Mouse (Mus musculus): Measurements from ENCODE around the gene Cmc2.

Gene Cmc2

GRCm38 (mm10) chr8:116842678-116843077 lies 78.6 kb downstream of the Cmc2 start:
- no peak for DNase-seq (ENCODE audit: low spot score)

Measured in layer of hippocampus, adult 9-10 months (tissue).